Mouse (Mus musculus) heart, postnatal 10 days (tissue): ENCODE data around the gene Slc35b1. TPM values are rescaled to one million over a fixed set of nuclear protein-coding genes. Genes with fewer than 3 reads are reported as not detected.

ENCODE experiments used
- DNase-seq, 2 experiments: peaks; one replicate each; pipeline ENCODE4 v3.0.0; 2021
- intact Hi-C: fragments of 180-260 bp; cut with DNase I; formaldehyde crosslinking; loops from one replicate; pipeline ENCODE4 v1.15.1; 2025
- total RNA-seq, 2 experiments: library from RNA; stranded (reverse); gene quantifications; 2 replicates each; pipeline ENCODE4 v1.2.3; 2021

Slc35b1 gene
- total RNA-seq, result 10 to 100 TPM; 51.0 to 52.8 TPM

DNA sequence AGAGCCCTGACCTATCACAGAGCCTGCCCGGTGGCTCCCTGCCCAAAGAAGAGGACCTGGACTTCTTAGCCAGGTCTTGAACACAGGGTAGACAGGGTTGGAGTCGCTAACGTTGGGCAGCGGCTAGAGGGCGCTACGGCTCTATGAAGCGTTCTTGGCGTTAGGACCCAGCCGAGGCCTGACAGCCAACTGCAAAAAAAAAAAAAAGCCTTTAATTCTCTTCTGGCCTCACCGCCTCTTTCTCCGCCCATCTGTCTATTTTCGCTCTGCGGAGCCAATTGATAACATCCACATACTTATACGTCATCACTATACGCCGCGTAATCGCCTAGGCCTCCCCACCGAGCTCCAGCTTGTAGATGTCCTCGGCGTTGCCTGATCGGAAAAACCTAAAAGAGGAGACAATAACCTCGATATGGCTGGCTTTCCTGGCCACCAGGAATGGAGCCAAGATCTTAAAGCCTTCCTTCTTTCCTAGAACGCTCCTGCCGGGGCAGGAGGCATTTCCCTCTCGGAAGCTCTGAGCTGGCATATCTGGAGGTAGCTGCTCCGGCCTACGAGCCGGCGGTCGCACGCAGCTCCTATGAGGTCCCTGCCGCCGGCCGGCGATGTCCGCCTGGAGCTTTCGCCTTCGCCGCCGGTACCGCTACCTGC, at the start of gene Slc35b1:
Gene Slc35b1, plus strand, starts transcription at position 374 of the 654 bp plus-strand sequence.
- DNase-seq, result peak; percentile 96 to 97
- intact Hi-C loops, result loop anchor here (1.0 to 5.0 kb wide), 4 partner anchors 47 to 136 kb away; partner anchors contain the start of genes Fam117a and Kat7

GRCm38 (mm10) chr11:95336568-95337128, 47.8 kb upstream of the Slc35b1 start, which contains the start of gene Fam117a:
TSS of gene Fam117a (plus strand) at chr11:95337018.
- intact Hi-C loops, result loop anchor here (2.0 to 5.0 kb wide), 3 partner anchors 26 to 46 kb away; partner anchors contain the start of genes Kat7 and Slc35b1
- DNase-seq, result peak; percentile 88 to 90

DNA sequence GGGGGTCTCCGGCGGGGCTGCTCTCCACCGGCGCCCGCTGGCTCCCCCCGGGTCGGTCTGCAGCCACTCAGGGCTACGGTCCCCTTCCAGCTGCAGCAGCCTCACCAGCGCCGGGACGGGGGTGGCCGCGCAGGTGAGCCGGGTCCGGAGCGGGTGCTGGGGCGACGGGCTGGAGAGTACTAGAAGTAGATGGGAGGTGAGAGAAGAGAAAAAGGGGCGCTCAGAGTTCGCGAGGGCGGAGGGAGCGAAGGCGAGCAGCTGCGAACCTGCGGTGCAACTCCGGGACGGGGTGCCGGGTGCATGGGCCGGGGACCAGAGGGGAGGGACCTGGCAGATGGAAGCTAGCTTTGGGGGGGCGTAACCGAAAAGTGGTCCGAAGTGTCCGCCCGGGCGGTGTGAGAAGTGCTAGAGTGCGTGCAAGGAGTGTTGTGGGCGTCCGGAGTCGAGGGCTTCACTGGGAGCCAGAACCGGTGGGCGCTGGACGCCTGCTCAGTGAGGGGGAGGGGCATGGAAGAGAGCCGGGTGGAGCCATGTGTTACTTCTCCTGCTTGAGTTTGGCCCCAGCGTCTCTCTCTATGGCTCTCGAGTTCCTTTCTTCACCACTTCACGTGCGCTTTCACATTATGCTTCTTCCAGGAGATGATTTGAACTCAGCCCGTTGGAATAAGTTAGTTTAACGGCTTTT, 47.2 kb upstream of the Slc35b1 start:
- intact Hi-C loops, result loop anchor here (2.0 to 5.0 kb wide), 3 partner anchors 26 to 45 kb away; partner anchors contain the start of genes Kat7 and Slc35b1

GRCm38 (mm10) chr11:95337846-95338342, 46.6 kb upstream of the Slc35b1 start:
- no peak for DNase-seq
- intact Hi-C loops, result loop anchor here (2.0 to 5.0 kb wide), 3 partner anchors 27 to 44 kb away; partner anchors contain the start of genes Kat7 and Slc35b1

More for the DNA sequence above, 47.2 kb upstream of the Slc35b1 start:
- peak; percentile 74 to 76 for DNase-seq

DNA sequence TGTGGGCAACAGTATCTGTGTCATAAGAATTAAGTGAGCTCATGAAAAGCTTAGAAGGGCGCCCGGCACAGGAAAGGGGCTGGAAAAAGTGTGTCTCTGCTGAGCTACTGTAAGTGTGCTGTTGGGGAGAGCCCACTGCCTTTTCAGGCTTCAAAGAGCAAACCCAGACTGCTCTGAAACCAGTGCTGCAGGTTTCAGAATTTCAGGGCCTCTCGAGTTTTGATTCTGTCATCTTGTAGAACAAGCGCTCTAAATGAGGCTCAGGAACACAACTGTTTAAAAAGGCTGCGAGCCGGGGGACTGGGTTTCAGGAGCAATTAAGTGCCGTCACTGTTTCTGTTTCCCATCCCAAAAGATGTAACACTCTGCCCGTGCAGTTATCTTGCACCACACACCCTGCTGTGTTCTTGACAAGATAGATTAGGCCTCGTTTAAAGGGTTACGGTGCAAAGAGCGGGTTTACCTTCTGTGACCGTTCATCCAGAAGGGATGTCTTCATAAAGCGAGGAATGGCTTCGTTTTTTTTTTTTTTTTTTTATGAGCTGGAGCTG, 44.9 kb upstream of the Slc35b1 start:
- intact Hi-C loops, result loop anchor here (5.0 kb wide), 1 partner anchor 43 kb away; the partner anchor contains the start of gene Slc35b1

DNA sequence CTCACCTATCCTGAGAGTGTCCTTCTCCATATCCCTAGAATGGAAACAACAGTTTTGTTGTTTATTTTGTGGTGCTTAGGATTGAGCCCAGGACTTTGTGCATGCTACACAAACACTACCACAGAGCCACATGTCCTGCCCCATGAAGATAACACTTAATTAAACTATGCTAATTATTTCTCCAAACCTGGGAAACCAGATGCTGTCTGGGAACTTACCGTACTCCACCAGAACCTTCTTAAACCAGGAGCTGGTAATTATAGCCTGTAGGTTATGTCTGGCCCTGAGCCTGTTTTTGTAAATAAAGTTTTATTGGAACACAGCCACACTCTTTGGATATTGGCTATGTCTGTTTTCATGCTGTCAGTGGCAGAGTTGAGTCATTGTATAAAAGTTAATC, 44.2 kb upstream of the Slc35b1 start:
- intact Hi-C loops, result no loop called here
- no peak for DNase-seq

More for the DNA sequence above, 44.9 kb upstream of the Slc35b1 start:
- no peak for DNase-seq

DNA sequence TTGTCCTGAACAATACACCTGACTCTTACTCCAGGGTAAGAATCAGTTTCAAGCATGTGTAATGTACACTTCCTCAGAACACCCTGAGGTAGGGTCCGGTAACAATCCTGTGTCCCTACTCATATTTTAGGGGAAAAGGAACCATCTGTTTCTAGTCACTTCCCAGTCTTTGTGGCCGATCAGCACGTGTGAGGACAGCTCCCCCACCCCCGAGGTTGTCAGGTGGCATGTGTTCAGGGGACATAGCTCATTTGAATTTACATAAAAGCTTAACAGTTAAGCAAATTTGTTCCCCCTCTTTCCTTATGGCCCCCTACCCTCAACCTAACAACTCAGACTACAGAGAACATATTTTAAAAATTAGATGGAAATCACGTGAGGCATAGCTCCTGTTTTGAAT, 43.8 kb upstream of the Slc35b1 start:
- intact Hi-C loops, result no loop called here
- DNase-seq, result no peak

GRCm38 (mm10) chr11:95343180-95343579, 41.3 kb upstream of the Slc35b1 start:
- DNase-seq, result no peak
- intact Hi-C loops, result no loop called here

- intact Hi-C loops, result no loop called here
Observed at GRCm38 (mm10) chr11:95344181-95344580, 40.3 kb upstream of the Slc35b1 start.

GRCm38 (mm10) chr11:95350289-95350688, 34.2 kb upstream of the Slc35b1 start:
- no peak for DNase-seq
- intact Hi-C loops, result no loop called here

More at GRCm38 (mm10) chr11:95344181-95344580, 40.3 kb upstream of the Slc35b1 start:
- no peak for DNase-seq

DNA sequence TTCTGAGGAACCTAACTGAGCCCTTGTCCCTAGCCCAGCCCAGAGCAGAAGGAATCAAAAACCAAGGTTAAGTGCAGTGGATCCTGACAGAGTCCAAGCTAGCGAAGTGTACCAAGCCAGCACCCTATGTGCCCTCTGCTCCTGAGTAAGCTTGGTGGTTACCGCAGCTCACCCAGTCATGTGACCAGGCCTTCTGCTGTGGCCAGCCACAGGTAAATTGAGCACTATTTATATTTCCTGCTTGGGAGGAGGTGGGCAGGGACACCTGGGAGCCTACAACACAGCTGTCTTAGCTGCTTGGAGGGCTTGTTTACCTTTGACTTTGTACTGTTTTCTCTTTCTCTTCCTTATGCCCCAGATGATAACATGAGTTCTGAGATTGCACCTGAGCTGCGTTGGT, 33.5 kb upstream of the Slc35b1 start:
- intact Hi-C loops, result no loop called here
- DNase-seq, result no peak

DNA sequence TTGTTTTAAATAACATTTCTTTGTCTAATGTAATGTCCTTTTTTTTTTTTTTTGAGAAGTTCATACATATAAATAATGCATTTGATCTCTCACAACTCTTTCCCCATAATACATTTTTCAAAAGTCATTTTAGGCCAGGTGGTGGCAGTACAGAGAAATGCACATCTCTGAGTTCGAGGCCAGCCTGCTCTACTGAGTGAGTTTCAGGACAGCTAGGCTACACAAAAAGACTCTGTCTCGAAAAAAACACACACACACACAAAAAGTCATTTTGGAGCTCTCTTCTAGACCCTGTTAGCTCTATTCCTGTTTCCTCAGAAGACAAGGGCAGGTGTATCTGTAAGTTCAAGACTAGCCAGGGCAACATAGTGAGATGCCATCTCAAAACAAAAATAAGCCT, 31.8 kb upstream of the Slc35b1 start:
- DNase-seq, result no peak
- intact Hi-C loops, result no loop called here

DNA sequence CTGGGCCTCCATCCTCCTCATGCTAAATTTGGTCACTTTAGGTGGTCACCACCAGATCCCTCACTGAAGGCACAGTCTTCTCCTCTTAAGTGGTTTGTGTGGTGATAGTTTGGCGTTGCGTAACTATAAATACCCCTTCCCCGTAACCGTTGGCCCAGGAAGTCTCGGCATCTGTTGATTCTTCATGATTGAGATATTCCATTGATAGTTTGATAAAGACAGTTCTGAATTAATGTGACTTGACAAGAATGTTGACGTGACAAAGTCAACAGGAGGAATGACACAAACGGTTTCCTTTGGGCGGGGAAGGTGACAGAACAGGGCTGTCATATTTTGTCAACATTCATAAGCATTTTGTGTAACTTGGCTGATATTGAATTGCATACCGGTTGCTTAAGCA, 31.3 kb upstream of the Slc35b1 start:
- DNase-seq, result no peak
- intact Hi-C loops, result no loop called here

DNA sequence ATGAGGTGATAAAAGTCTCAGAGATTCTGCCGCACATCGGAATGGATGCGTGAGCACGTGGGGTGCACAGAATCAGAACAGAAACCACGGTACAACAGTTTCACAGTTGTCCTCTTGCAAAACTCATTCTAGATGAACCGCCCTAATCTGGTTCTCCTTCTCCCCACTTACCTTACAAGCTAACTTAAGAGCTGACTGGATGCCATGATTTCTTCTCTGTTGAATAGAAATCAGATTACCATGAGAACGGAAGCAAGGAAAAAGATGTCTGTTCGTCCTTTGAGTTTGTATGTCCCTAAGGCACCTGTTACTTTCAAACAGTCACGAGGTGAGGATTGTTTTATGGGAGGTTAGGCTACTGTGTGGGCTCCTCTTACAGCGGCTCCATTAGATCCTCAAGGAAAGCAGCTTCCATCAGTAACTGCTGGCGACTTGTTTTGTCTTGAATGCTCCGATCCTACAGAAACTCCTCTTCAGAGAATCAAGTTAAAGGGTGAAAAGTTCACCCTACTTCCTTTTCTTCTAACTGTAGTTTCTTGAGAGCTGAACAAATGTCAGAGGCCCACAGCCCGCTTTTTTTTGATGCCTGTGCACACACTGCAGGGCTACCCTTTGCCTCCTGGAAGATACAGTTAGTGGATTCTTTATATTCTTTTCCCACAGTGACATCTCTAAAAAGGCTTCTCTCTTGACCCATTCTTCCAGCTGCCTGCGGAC, 30.1 kb upstream of the Slc35b1 start:
- intact Hi-C loops, result no loop called here

DNA sequence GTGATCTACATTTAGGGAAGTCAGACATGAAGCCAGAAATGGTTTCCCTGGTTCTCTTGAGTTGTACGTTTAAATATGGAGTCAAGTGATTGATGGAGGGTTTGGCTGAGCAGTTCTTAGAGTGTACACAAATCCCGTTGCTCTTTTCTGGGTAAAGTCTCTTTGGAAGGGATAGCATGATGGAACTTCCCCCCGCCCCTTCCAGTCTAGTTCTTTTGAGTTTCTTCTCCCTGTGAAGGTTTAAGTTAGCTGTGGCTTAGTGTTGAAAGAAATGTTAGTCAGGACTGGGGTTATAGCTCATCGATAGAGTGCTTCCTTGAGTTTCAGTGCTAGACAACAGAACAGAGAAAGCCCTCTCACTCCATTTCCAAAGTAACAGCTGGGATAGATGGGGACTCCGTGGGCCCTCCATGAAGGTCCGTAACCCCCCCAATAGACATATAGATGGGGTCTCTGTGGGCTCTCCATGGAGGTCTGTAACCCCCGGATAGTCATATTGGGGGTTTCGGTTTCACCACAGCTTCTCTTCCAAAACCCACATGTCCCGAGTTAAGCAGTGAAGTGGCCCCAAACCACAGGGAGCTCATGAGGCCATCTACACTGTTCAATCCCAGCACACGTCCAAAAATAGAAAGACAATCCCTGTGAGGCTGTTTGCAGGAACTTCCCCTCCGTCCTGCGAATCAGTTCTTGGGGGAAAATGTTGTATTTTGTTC, 29.4 kb upstream of the Slc35b1 start:
- intact Hi-C loops, result no loop called here
- DNase-seq, result no peak

More for the DNA sequence above, 30.1 kb upstream of the Slc35b1 start:
- DNase-seq, result no peak

DNA sequence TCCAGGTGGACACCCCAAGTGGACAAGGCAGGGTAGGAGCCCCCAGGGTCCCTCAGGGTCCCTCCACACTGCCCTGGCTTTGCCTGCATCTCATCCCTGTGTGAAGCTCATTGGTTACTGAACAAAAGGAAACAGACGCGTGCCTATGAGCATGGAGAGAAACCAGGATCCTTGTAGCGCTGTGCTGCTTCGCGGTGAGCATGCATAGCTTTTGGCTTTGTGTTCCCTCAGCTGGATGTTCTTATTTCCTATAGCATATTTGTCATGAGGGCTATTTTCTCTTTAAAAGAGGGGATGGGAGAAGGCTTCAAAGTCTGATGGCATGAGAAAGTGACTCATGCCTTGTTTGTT, 28.9 kb upstream of the Slc35b1 start:
- DNase-seq, result no peak
- intact Hi-C loops, result no loop called here

- intact Hi-C loops, result no loop called here
- DNase-seq, result no peak
Observed at GRCm38 (mm10) chr11:95356039-95356438, 28.5 kb upstream of the Slc35b1 start.

DNA sequence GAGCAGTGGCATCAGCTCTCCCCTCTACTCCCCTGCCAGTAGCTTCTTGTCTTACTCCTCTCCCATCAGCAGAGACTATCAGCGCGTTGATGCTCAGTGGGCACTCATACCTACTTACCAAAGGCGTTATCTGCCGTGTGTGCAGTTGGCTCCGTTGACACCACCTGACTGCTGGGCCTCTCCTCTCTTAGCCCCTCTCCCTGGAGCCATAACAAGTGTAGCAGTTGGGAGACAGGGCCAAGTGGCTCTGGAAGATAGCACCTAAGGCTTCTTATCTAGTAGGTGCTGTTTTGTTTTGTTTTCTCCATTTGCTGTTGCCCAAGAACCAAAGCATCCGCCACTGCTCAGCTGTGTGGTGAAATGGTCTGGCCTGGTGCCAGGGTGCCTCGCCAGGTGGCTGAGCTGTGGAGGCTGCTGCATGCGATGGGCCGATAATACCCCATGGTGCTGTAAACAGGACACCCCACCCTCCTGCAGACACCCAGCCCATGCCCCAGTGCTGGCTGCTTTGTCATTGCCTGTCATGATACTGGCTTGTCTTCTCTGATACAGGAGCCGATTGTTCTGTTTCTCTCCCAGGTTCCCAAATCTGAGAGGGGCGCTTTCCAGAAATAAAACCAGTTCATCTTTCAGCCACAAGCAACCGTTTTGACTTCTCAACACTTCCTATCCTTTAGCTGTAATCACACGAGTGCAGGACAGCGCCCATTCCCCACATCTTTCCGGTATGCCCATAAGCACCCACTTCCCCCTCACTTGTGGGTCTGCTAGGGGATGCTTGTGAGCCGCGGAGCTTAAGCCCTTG, 27.8 kb upstream of the Slc35b1 start:
- intact Hi-C loops, result no loop called here

DNA sequence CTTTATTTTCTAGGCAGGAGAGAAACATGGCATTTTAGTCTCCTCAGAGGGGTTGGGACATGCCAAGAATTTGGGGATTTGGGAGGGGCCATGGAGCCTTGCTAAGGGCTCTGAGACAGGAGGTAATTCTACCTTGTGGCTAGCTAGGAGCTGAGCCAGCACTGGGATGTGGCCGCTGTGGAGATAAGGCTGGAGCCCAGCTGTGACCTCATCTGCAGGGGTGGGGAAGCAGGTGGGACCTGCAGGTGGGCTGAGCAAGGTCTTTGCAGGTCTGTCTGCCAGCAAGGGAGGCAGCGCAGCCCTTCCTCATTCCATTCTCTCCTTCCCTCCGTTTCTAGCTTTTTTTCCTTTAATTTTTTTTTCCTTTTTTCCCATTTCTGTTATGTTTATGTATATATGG, 26.2 kb upstream of the Slc35b1 start:
- no peak for DNase-seq
- intact Hi-C loops, result no loop called here

More for the DNA sequence above, 27.8 kb upstream of the Slc35b1 start:
- peak; percentile 62 to 67 for DNase-seq
